Mouse (Mus musculus): Measurements from ENCODE around the gene L3mbtl1.

The L3mbtl1 gene

DNA sequence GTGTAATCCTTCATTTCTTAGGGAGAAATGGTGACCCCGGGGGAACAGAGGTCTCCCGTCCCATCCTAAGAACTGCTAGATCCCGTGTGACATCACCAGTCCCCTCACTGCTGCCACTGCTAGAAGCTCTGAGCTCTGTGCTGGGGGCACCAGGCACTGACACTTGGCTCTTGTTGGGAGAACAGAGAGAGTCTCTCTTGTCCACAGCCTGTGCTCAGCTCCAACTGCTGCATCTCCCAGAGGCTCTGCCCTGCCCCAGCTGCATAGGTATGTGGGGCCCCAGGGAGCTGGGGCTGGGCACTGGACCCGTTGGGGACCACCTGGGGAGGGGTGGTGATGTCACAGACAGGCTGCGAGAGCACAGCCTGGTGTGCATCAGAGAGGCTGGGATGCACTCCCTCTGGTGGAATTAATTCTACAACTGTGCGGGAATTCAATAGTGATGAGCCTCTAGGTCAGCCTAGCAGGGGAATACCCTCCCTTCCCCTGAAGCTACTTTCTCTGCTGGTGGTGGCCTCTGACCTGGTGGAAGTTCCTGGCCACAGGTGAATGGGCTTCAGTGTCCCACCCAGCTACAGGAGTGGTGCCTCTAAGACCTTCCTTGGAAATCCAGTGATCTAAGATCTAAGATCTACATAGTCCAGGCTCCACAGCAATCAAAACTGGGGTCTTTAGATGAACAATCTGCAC lies 48.3 kb downstream of the L3mbtl1 start:
- in situ Hi-C loops (cut with MboI; ENCODE audit: low sequenced_read_pairs) = no loop called here

GRCm38 (mm10) chr2:162992084-162992437 lies 48.8 kb downstream of the L3mbtl1 start:
- in situ Hi-C loops (cut with MboI; ENCODE audit: low sequenced_read_pairs) = no loop called here

DNA sequence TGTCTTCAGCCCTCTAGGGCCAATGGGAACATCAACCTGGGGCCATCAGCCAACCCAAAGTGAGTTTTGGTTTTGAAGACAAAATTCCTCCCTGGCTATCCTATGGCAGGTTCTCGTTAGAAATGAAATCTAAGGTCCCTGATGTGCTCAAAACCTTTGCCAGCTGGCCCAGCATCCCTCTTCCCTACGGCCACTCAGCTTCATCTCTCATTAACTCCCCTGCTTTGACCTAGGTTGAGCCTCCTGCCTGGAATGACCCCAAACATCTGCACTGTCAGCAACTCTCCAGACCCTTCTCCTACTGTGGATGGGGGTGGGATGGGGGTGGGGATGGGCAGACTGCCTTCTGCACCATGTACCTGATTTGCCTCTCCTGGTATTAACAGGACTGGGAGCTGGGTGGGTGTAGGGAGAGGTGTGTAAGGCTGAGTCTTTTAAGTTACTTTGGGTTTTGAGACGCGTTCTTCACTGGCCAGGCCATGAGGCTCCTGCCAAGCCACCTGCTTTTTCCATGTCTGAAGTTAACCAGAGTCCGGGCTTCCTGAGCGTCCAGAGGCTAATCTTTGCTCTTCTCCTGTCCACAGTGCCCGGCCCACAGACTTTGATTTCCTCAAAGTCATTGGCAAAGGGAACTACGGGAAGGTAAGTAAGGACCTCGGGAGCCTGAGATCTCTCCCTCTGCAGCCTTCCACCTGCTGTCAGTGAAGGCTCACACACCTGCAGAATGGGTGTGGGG lies 50.8 kb downstream of the L3mbtl1 start:
- in situ Hi-C loops (cut with MboI; ENCODE audit: low sequenced_read_pairs) = no loop called here

DNA sequence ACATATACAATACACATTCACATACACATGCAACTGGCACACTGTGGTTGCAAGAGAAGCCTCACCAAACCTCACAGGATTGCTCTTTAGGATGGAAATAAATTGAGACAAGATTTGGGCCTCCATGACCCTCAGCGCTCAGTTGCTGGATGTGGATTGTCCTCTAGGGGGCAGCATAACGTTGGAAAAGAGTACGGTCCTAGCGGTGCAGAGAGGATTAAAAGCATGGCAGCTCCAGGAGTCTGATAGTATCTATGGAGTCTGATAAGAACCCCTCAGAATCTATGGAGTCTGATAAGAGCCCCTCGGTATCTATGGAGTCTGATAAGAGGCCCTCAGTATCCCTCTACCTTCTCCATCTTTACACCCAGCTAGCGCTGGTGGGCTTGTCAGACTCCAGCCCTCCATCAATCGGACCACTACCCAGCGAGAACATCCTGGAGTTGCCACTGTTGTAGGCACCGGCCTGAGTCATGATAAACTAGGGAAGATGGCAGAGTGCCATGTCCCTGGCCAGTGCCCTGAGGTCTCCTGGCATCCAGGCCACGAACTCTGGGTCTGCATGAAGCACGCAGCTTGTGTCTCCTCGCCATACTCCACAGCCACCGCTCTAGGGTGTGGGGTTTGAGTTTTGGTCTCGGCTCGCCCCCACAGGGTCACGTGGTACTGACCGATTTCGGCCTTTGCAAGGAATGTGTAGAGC lies 55.4 kb downstream of the L3mbtl1 start:
- in situ Hi-C loops (cut with MboI; ENCODE audit: low sequenced_read_pairs) = no loop called here

DNA sequence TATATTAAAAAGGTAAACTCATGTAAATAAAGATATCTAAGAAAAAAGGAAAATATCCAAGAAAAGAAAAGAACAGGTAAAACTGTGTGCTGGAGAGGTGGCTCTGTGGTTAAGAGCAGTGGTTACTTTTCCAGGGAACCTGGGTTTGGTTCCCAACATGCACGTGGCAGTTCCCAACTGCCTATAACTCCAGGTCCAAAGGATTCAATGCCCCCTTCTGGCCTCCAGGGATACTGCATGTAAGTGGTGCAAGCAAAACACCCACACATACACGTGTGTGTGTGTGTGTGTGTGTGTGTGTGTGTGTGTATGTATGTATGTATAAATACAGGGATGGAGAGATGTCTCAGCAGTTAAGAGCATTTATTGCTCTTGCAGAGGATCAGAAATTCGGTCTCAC lies 56.5 kb downstream of the L3mbtl1 start:
- in situ Hi-C loops (cut with MboI; ENCODE audit: low sequenced_read_pairs) = no loop called here

DNA sequence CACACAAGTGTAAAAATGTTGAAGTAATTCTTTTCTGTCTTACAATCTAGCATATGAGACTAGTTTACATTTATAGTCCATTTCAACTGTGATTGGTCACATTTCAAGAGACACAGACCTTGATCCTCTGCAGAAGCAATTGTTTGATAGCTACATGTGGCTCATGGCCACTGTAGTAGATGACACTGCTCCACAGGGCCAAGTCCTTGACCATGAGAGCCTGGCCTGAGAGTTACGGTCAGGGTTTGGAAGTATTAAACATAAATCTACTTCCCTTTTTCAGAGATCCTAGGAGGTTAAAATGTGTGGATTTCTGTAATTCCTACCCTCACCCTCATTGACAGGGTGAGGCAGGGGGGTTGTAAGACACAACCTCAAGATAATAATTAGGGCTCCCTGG lies 57.8 kb downstream of the L3mbtl1 start:
- in situ Hi-C loops (cut with MboI; ENCODE audit: low sequenced_read_pairs) = no loop called here

DNA sequence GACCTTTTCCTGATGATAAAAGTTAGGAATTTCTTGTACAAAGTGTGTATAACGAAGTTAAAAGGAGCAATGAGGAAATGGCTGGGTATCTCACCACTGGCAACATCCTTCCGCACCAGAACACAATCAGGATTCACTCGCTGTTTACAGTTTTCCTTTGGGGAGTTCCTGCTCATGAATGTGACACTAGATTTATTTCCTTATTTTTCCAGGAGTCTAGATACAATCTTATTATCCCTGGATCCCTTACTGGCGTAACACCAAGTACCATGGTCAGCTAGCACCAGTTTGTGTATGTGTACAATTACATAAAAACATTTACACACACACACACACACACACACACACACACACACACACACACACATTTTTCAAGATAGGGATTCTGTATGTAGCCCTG lies 64.0 kb downstream of the L3mbtl1 start:
- in situ Hi-C loops (cut with MboI; ENCODE audit: low sequenced_read_pairs) = no loop called here

DNA sequence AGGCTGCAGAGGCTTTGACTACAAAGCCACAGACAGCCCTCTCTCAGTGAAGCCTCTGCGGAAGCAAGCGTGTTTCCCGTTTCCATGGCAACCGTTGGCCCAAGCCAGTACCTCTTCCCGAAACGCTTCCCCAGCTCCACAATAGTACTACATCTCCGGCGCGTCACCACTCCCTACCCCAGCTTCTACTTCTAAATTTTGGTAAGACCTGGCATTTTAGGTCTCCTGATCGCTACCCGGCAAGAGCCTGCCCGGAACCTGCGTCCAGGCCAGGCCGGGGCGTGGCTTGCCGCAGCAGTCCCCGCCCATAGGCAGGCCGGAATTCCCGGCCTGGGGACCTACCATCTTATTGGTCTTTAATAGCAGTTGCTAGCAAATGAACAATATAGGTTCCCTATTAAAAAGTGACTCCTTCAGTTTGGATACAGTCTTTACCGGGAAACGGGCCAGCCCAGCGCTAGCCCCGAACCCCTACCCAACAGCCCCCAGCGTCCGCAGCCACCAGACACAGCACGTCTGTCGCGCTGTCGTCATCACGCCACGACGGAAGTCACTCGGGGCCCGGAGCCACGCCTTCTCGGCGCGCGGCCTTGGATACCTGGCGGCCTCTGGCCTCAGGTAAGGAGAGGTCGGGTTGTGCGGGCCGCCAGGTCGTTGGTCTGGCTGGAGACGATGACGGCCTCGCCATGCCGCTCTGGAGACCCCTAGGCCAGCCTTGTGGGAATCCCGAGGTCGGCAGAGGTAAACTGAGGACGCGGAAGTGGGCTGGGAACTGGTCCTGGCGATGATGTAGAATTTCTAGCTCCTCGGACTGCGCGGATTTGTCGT lies 73.9 kb downstream of the L3mbtl1 start, which contains the start of gene Ift52:
Gene Ift52, plus strand, starts transcription at position 439 of the 828 bp plus-strand sequence.
- in situ Hi-C loops (cut with MboI; ENCODE audit: low sequenced_read_pairs) = no loop called here

Measured in CH12F3 (cell line).